Mouse (Mus musculus): Measurements from ENCODE around the gene Tarbp1. TPM values are rescaled to one million over a fixed set of nuclear protein-coding genes. Genes with fewer than 3 reads are reported as not detected.
A peak's percentile ranks its signal among the peaks of the same experiment; 100 is the strongest.

Gene Tarbp1
- polyA plus RNA-seq, 1 experiment = 0.27 TPM

GRCm38 (mm10) chr8:126473802-126474298 lies 1.0 kb downstream of the Tarbp1 start:
- no peaks in the 10 kb centered on the region for H3K36me3 ChIP-seq (ENCODE audit: control insufficient read depth, insufficient read depth, low read length)
- H3K27ac ChIP-seq (ENCODE audit: control insufficient read depth, insufficient read depth, low read depth, low read length) = no peak overlapping the region
- no peaks in the 10 kb centered on the region for H3K27me3 ChIP-seq (ENCODE audit: control insufficient read depth, insufficient read depth, low read length)
- H3K4me3 ChIP-seq (ENCODE audit: control insufficient read depth, low read depth, low read length) = peak overlapping the region; percentile 72
- H3K4me1 ChIP-seq (ENCODE audit: control insufficient read depth, insufficient read depth, low read length) = peaks cover 8% of the 10 kb centered on the region
- TF ChIP-seq CTCF (IDR thresholded peaks at IDR 0.05; ENCODE audit: control insufficient read depth, insufficient read depth, insufficient replicate concordance, low read depth, low read length) (no peak), POLR2A (IDR thresholded peaks at IDR 0.05; ENCODE audit: control insufficient read depth, low read depth, low read length) (no peak)

GRCm38 (mm10) chr8:126464071-126464470 lies 10.8 kb downstream of the Tarbp1 start:
- Histone ChIP-seq H3K4me1 (ENCODE audit: control insufficient read depth, insufficient read depth, low read length) (no peaks in the 10 kb centered on the region), H3K36me3 (ENCODE audit: control insufficient read depth, insufficient read depth, low read length) (no peaks in the 10 kb centered on the region), H3K27ac (ENCODE audit: control insufficient read depth, insufficient read depth, low read depth, low read length) (no peak overlapping the region), H3K4me3 (ENCODE audit: control insufficient read depth, low read depth, low read length) (no peak overlapping the region), H3K27me3 (ENCODE audit: control insufficient read depth, insufficient read depth, low read length) (no peaks in the 10 kb centered on the region)
- TF ChIP-seq CTCF (IDR thresholded peaks at IDR 0.05; ENCODE audit: control insufficient read depth, insufficient read depth, insufficient replicate concordance, low read depth, low read length) (no peak), POLR2A (IDR thresholded peaks at IDR 0.05; ENCODE audit: control insufficient read depth, low read depth, low read length) (no peak)

GRCm38 (mm10) chr8:126461735-126462134 lies 13.1 kb downstream of the Tarbp1 start:
- H3K4me3 ChIP-seq (ENCODE audit: control insufficient read depth, low read depth, low read length) = no peak overlapping the region
- TF ChIP-seq POLR2A (IDR thresholded peaks at IDR 0.05; ENCODE audit: control insufficient read depth, low read depth, low read length) (no peak), CTCF (IDR thresholded peaks at IDR 0.05; ENCODE audit: control insufficient read depth, insufficient read depth, insufficient replicate concordance, low read depth, low read length) (no peak)
- H3K27ac ChIP-seq (ENCODE audit: control insufficient read depth, insufficient read depth, low read depth, low read length) = no peak overlapping the region
- no peaks in the 10 kb centered on the region for H3K36me3 ChIP-seq (ENCODE audit: control insufficient read depth, insufficient read depth, low read length)
- H3K4me1 ChIP-seq (ENCODE audit: control insufficient read depth, insufficient read depth, low read length) = no peaks in the 10 kb centered on the region
- no peaks in the 10 kb centered on the region for H3K27me3 ChIP-seq (ENCODE audit: control insufficient read depth, insufficient read depth, low read length)

GRCm38 (mm10) chr8:126460274-126460673 lies 14.6 kb downstream of the Tarbp1 start:
- H3K36me3 ChIP-seq (ENCODE audit: control insufficient read depth, insufficient read depth, low read length) = no peaks in the 10 kb centered on the region
- no peak overlapping the region for H3K4me3 ChIP-seq (ENCODE audit: control insufficient read depth, low read depth, low read length)
- H3K4me1 ChIP-seq (ENCODE audit: control insufficient read depth, insufficient read depth, low read length) = no peaks in the 10 kb centered on the region
- TF ChIP-seq CTCF (IDR thresholded peaks at IDR 0.05; ENCODE audit: control insufficient read depth, insufficient read depth, insufficient replicate concordance, low read depth, low read length) (peak; percentile 67; the same call in 1 of the 2 replicates), POLR2A (IDR thresholded peaks at IDR 0.05; ENCODE audit: control insufficient read depth, low read depth, low read length) (no peak)
- H3K27ac ChIP-seq (ENCODE audit: control insufficient read depth, insufficient read depth, low read depth, low read length) = no peak overlapping the region
- no peaks in the 10 kb centered on the region for H3K27me3 ChIP-seq (ENCODE audit: control insufficient read depth, insufficient read depth, low read length)

GRCm38 (mm10) chr8:126455383-126455782 lies 19.5 kb downstream of the Tarbp1 start:
- TF ChIP-seq CTCF (IDR thresholded peaks at IDR 0.05; ENCODE audit: control insufficient read depth, insufficient read depth, insufficient replicate concordance, low read depth, low read length) = no peak
- no peak for TF ChIP-seq POLR2A (IDR thresholded peaks at IDR 0.05; ENCODE audit: control insufficient read depth, low read depth, low read length)
- H3K27ac ChIP-seq (ENCODE audit: control insufficient read depth, insufficient read depth, low read depth, low read length) = no peak overlapping the region
- H3K4me3 ChIP-seq (ENCODE audit: control insufficient read depth, low read depth, low read length) = no peak overlapping the region
- no peaks in the 10 kb centered on the region for H3K27me3 ChIP-seq (ENCODE audit: control insufficient read depth, insufficient read depth, low read length)
- H3K4me1 ChIP-seq (ENCODE audit: control insufficient read depth, insufficient read depth, low read length) = no peaks in the 10 kb centered on the region
- H3K36me3 ChIP-seq (ENCODE audit: control insufficient read depth, insufficient read depth, low read length) = no peaks in the 10 kb centered on the region

GRCm38 (mm10) chr8:126451158-126451557 lies 23.7 kb downstream of the Tarbp1 start:
- TF ChIP-seq POLR2A (IDR thresholded peaks at IDR 0.05; ENCODE audit: control insufficient read depth, low read depth, low read length) (no peak), CTCF (IDR thresholded peaks at IDR 0.05; ENCODE audit: control insufficient read depth, insufficient read depth, insufficient replicate concordance, low read depth, low read length) (no peak)
- Histone ChIP-seq H3K36me3 (ENCODE audit: control insufficient read depth, insufficient read depth, low read length) (no peaks in the 10 kb centered on the region), H3K4me3 (ENCODE audit: control insufficient read depth, low read depth, low read length) (no peak overlapping the region)

GRCm38 (mm10) chr8:126438937-126439336 lies 35.9 kb downstream of the Tarbp1 start:
- Histone ChIP-seq H3K27me3 (ENCODE audit: control insufficient read depth, insufficient read depth, low read length) (no peaks in the 10 kb centered on the region), H3K4me1 (ENCODE audit: control insufficient read depth, insufficient read depth, low read length) (no peaks in the 10 kb centered on the region), H3K27ac (ENCODE audit: control insufficient read depth, insufficient read depth, low read depth, low read length) (no peak overlapping the region), H3K36me3 (ENCODE audit: control insufficient read depth, insufficient read depth, low read length) (no peaks in the 10 kb centered on the region), H3K4me3 (ENCODE audit: control insufficient read depth, low read depth, low read length) (no peak overlapping the region)
- TF ChIP-seq POLR2A (IDR thresholded peaks at IDR 0.05; ENCODE audit: control insufficient read depth, low read depth, low read length) (no peak), CTCF (IDR thresholded peaks at IDR 0.05; ENCODE audit: control insufficient read depth, insufficient read depth, insufficient replicate concordance, low read depth, low read length) (no peak)

More at GRCm38 (mm10) chr8:126451158-126451557, 23.7 kb downstream of the Tarbp1 start:
- Histone ChIP-seq H3K27ac (ENCODE audit: control insufficient read depth, insufficient read depth, low read depth, low read length) (no peak overlapping the region), H3K4me1 (ENCODE audit: control insufficient read depth, insufficient read depth, low read length) (no peaks in the 10 kb centered on the region; the same call in 1 of the 2 replicates), H3K27me3 (ENCODE audit: control insufficient read depth, insufficient read depth, low read length) (no peaks in the 10 kb centered on the region)
